In the genomic region with DNA sequence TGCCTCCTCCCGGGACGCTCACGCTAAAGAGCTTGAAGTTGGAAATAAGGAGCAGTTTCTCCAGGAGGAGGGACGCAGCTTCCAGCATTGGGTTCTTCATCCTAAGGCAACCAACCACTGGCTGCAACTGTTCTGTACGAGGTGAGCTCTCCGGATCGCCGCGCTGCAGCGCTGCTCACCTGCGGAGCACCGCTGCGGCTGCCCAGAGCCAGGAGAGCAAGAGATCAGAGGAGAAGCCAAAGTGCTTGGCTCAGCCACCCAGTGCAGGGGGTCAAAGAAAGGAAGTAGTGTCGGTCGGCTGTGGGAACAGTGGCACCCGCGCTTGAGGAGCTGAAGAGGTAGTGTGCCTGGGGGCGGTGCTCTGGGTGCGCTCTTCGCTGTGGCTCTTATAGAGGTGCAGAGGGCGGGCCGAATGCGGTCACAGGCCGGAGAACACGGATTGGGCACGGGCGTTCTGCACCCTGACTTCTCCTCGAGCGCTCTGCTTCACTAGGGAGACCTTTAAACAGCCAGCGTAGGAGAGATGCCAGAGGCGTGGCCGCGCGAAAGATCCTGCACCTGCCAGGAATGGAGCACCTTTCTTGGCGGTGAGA, we compare ENCODE assay signal across 8 mouse cellular contexts. TPM values are rescaled to one million over a fixed set of nuclear protein-coding genes. Genes with fewer than 3 reads are reported as not detected.
A peak's percentile ranks its signal among the peaks of the same experiment; 100 is the strongest.
DNase-seq lines count a peak whose midpoint lies in the region; ATAC-seq and TF ChIP-seq lines count a peak whose summit lies in the region.

Lrat (minus strand) TSS at position 361 of the 593 bp plus-strand sequence.

- H3K9ac ChIP-seq in liver, embryonic 12.5 days: no peak within 1 kb of the TSS
- H3K9ac ChIP-seq in neural tube, embryonic 12.5 days: peak within 1 kb of the TSS; percentile 30; the same call in 1 of the 2 replicates

- 1% methylated on average over 35 of the region's 35 CpGs for WGBS in liver, embryonic 12.5 days (ENCODE audit: insufficient replicate concordance)
- 2% methylated on average over 35 of the region's 35 CpGs for WGBS in neural tube, embryonic 12.5 days

- DNase-seq in ovary, adult 18-20 months (ENCODE audit: low spot score): peak; percentile 40
- DNase-seq in ovary, postnatal 10 days (ENCODE audit: low spot score): no peak
- peak; percentile 0 for DNase-seq in induced T-regulatory cell, adult 2 months (ENCODE audit: low read depth)
- DNase-seq in spleen, postnatal 14 days (ENCODE audit: low spot score in 2 of 2): no peak

- no peak for TF ChIP-seq POLR2A in embryonic fibroblast, embryonic 13.5 days (IDR thresholded peaks at IDR 0.05; ENCODE audit: low read depth, low read length)

- H3K4me2 ChIP-seq in liver, embryonic 12.5 days: peak within 1 kb of the TSS; percentile 59
- peak within 1 kb of the TSS; percentile 95 for H3K4me2 ChIP-seq in neural tube, embryonic 12.5 days (replicated peaks)

- H3K36me3 ChIP-seq in liver, embryonic 12.5 days: no peaks in the 10 kb centered on the region
- H3K36me3 ChIP-seq in neural tube, embryonic 12.5 days: no peaks in the 10 kb centered on the region

- H3K27me3 ChIP-seq in liver, embryonic 12.5 days (replicated peaks): peaks cover 38% of the 10 kb centered on the region
- peaks cover 31% of the 10 kb centered on the region for H3K27me3 ChIP-seq in neural tube, embryonic 12.5 days (replicated peaks)

- no peak for TF ChIP-seq CTCF in embryonic fibroblast, embryonic 13.5 days (IDR thresholded peaks at IDR 0.05; ENCODE audit: borderline replicate concordance, insufficient read depth, low read length)

- H3K4me3 ChIP-seq in embryonic fibroblast, embryonic 13.5 days (ENCODE audit: insufficient read depth, low read length): peak within 1 kb of the TSS; percentile 16
- peak within 1 kb of the TSS; percentile 37 for H3K4me3 ChIP-seq in liver, embryonic 12.5 days
- H3K4me3 ChIP-seq in neural tube, embryonic 12.5 days: peak within 1 kb of the TSS; percentile 41

- ATAC-seq in liver, embryonic 12.5 days: no peak
- ATAC-seq in neural tube, embryonic 12.5 days (ENCODE audit: low FRiP score, low read depth): peak; percentile 73
- ATAC-seq in activated CD4-positive, CD25-positive, alpha-beta regulatory T cell, adult 4 months: no peak

- H3K9me3 ChIP-seq in liver, embryonic 12.5 days (replicated peaks): no peaks in the 10 kb centered on the region
- H3K9me3 ChIP-seq in neural tube, embryonic 12.5 days: no peaks in the 10 kb centered on the region

- no peak within 1 kb of the TSS for H3K27ac ChIP-seq in embryonic fibroblast, embryonic 13.5 days (ENCODE audit: insufficient read depth, low read length)
- H3K27ac ChIP-seq in liver, embryonic 12.5 days: no peak within 1 kb of the TSS
- no peak within 1 kb of the TSS for H3K27ac ChIP-seq in neural tube, embryonic 12.5 days

- no peaks in the 10 kb centered on the region for H3K4me1 ChIP-seq in embryonic fibroblast, embryonic 13.5 days (ENCODE audit: control insufficient read depth, insufficient read depth, low read length)
- H3K4me1 ChIP-seq in liver, embryonic 12.5 days: no peaks in the 10 kb centered on the region
- H3K4me1 ChIP-seq in neural tube, embryonic 12.5 days: peaks cover 12% of the 10 kb centered on the region

RNA-seq across cellular contexts. Expression of gene Lrat, which starts in this region (rescaled TPM):
- not detected in 2 replicates for polyA plus RNA-seq in embryonic fibroblast, embryonic 13.5 days (2011; ENCODE audit: insufficient read length, low read depth, missing spikeins)
- polyA plus RNA-seq in liver, embryonic 12.5 days (2016; fragmentation: Nextera tagmentation; extraction: Ambion mirVana): 0.35 and 0.49 TPM in 2 replicates
- 0.05 TPM in 1 of 2 replicates, not detected in the other for polyA plus RNA-seq in neural tube, embryonic 12.5 days (2016; fragmentation: Nextera tagmentation; extraction: Ambion mirVana)
- polyA plus RNA-seq in activated CD4-positive, CD25-positive, alpha-beta regulatory T cell, adult 4 months (2017; shearing (Covaris generic)): under 1 TPM in 1 of 2 experiments, not detected in 1; 0.07 TPM

Comparison
In these comparisons a context has a peak if more than half of its experiments do, and no peak if none do; other contexts are left out.
1. DNase-seq: peak in ovary, adult 18-20 months (single experiment) and induced T-regulatory cell, adult 2 months (single experiment); none in ovary, postnatal 10 days (single experiment) and spleen, postnatal 14 days (0 of 2).
2. Peak in ATAC-seq, H3K4me3 ChIP-seq, H3K9ac ChIP-seq and H3K4me2 ChIP-seq in neural tube, embryonic 12.5 days; RNA of the gene not detected or under 1 TPM.
3. Peak in every context shown above with its lines, with median percentiles within 50 percentile points of each other: H3K4me3 ChIP-seq.